Mouse (Mus musculus) myocyte (in vitro differentiated cells): Measurements from ENCODE around the gene Rnf207. TPM values are rescaled to one million over a fixed set of nuclear protein-coding genes. Genes with fewer than 3 reads are reported as not detected.
A peak's percentile ranks its signal among the peaks of the same experiment; 100 is the strongest.

Experiments used
- H3K27me3 ChIP-seq: one replicate; pipeline ENCODE4 v1.6.1; 2011; ENCODE audit not compliant: control insufficient read depth, insufficient read depth, insufficient read length
- H3K36me3 ChIP-seq: one replicate; pipeline ENCODE4 v1.6.1; 2011; ENCODE audit not compliant: control insufficient read depth, insufficient read depth
- H3K4me2 ChIP-seq: one replicate; pipeline ENCODE4 v1.6.1; 2011; ENCODE audit warnings: low read depth, control low read depth
- H3K4me3 ChIP-seq: one replicate; pipeline ENCODE4 v1.5.1; 2011; ENCODE audit warnings: mild to moderate bottlenecking, control low read depth, moderate library complexity
- H3K79me2 ChIP-seq: one replicate; pipeline ENCODE4 v1.6.1; 2011; ENCODE audit not compliant: control insufficient read depth, insufficient read depth
- H3ac ChIP-seq: one replicate; pipeline ENCODE4 v1.6.1; 2011; ENCODE audit not compliant: control insufficient read depth, insufficient read length
- CEBPB ChIP-seq: IDR thresholded peaks from 2 replicates; pipeline ENCODE4 v1.6.1; 2011; ENCODE audit warnings: mild to moderate bottlenecking, moderate library complexity; ENCODE audit not compliant: poor library complexity, insufficient read depth, severe bottlenecking
- E2F4 ChIP-seq: IDR thresholded peaks from one replicate; pipeline ENCODE4 v1.6.1; 2011; ENCODE audit warnings: mild to moderate bottlenecking, control low read depth, moderate library complexity; ENCODE audit not compliant: insufficient read depth
- MAX ChIP-seq: IDR thresholded peaks from one replicate; pipeline ENCODE4 v1.6.1; 2011; ENCODE audit warnings: low read depth, mild to moderate bottlenecking, control low read depth
- MYOD1 ChIP-seq, 3 experiments: IDR thresholded peaks; one replicate each; pipeline ENCODE4 v1.6.1; 2011; ENCODE audit warnings: control low read depth in 2 of 3, low read depth in 2 of 3, mild to moderate bottlenecking in 2 of 3, moderate library complexity in 1 of 3; ENCODE audit not compliant: insufficient read length in 2 of 3, control insufficient read depth in 1 of 3
- MYOG ChIP-seq, 3 experiments: IDR thresholded peaks; one replicate each; pipeline ENCODE4 v1.6.1; 2011; ENCODE audit warnings: control low read depth in 2 of 3, low read depth in 2 of 3, mild to moderate bottlenecking in 2 of 3; ENCODE audit not compliant: insufficient read length in 2 of 3, control insufficient read depth in 1 of 3, insufficient read depth in 1 of 3
- POLR2A ChIP-seq: IDR thresholded peaks from one replicate; pipeline ENCODE4 v1.6.1; 2011; ENCODE audit warnings: low read depth, mild to moderate bottlenecking, control low read depth, moderate library complexity; ENCODE audit not compliant: insufficient read length
- POLR2AphosphoS2 ChIP-seq: IDR thresholded peaks from one replicate; pipeline ENCODE4 v1.6.1; 2011; ENCODE audit warnings: low read depth, control low read depth; ENCODE audit not compliant: insufficient read length
- REST ChIP-seq: IDR thresholded peaks from one replicate; pipeline ENCODE4 v1.6.1; 2011; ENCODE audit warnings: mild to moderate bottlenecking, control low read depth, moderate library complexity; ENCODE audit not compliant: insufficient read depth, insufficient read length
- SRF ChIP-seq: IDR thresholded peaks from one replicate; pipeline ENCODE4 v1.6.1; 2011; ENCODE audit warnings: low read depth; ENCODE audit not compliant: control insufficient read depth, insufficient read length
- TCF12 ChIP-seq: IDR thresholded peaks from one replicate; pipeline ENCODE4 v1.6.1; 2011; ENCODE audit warnings: mild to moderate bottlenecking, control low read depth; ENCODE audit not compliant: poor library complexity, insufficient read depth, severe bottlenecking
- TCF3 ChIP-seq: IDR thresholded peaks from one replicate; pipeline ENCODE4 v1.6.1; 2011; ENCODE audit warnings: low read depth, control low read depth; ENCODE audit not compliant: insufficient read length
- USF1 ChIP-seq: IDR thresholded peaks from one replicate; pipeline ENCODE4 v1.6.1; 2011; ENCODE audit warnings: low read depth, mild to moderate bottlenecking, control low read depth, moderate library complexity
- polyA plus RNA-seq: library from polyadenylated mRNA; unstranded; fragments of >200 nt; fragmentation: generic; extraction: Trizol; gene quantifications from one replicate; pipeline ENCODE4 v1.2.1, GENCODE M21; 2012; ENCODE audit warnings: missing spikeins

Gene Rnf207
- polyA plus RNA-seq, 1 experiment: 0.52 TPM

DNA sequence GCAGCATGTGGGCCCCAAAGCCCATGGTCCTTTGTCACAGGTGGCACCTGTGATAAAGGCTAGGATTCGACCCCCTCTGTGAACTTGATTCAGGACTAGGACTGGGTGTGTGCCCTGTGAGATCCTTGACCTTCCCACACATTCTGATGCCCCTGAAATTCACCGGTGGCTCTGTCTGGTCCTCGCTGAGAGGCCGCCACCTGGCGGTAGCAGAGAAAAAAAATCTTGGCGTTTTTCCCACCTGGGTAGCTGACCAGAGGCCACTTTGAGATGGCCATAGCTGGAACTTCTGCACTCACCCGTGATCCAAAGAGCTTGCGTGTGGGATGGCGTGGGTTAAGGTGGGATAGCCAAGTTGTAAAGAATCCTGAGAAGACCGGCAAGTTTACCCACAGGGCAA, 33.3 kb downstream of the Rnf207 start:
- no peak overlapping the region for H3K4me2 ChIP-seq
- H3K4me3 ChIP-seq: no peak overlapping the region
- H3K36me3 ChIP-seq: no peaks in the 10 kb centered on the region
- TF ChIP-seq POLR2A (no peak), POLR2AphosphoS2 (no peak), CEBPB (no peak), E2F4 (no peak), USF1 (no peak), TCF3 (no peak), TCF12 (no peak), REST (no peak), SRF (no peak), MYOD1 (IDR thresholded peaks at IDR 0.05; ENCODE audit: control insufficient read depth in 1 of 3, insufficient read length in 2 of 3, low read depth in 2 of 3) (no peak)
- H3K79me2 ChIP-seq: no peaks in the 10 kb centered on the region
- peaks cover 44% of the 10 kb centered on the region for H3K27me3 ChIP-seq
- H3ac ChIP-seq: no peak overlapping the region

DNA sequence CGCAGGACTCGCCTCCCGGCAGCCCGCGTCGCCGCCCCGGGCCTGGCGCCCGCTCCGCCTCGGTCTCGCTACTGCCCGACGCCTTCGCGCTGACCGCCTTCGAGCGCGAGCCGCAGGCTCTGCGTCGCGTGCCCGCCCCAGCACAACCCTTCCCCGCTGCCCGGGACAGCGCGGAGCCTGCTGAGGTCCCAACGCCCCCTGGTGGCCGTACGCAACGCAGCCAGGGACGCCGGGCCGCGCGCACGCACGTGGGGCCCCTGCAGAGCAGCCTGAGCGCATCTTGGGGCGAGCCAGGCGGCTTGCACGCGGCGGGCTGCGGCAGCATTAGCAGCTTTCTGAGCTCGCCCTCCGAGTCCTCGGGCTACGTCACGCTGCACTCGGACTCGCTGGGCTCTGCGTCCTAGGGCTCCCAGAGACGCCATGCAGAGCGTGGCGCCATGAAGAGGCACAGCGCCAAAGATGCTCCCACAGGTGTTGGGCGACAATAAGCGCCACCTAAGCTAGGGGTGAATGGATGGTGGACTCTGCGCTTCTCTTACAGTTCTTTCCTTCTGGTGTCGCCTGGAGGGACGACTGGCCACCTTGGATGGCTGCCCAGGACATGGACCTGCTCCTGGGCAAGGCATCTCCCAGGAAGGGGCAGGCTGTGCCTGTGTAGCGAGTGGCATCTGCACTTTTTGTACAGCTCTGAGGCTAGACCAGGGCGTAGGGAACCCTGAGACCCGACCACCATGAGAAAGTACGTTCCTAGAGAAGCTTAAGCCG, 35.4 kb downstream of the Rnf207 start:
- TF ChIP-seq SRF: no peak
- TF ChIP-seq POLR2A: no peak
- TF ChIP-seq MYOD1 (IDR thresholded peaks at IDR 0.05; ENCODE audit: control insufficient read depth in 1 of 3, insufficient read length in 2 of 3, low read depth in 2 of 3): no peak
- no peak for TF ChIP-seq POLR2AphosphoS2
- TF ChIP-seq USF1: no peak
- no peak for TF ChIP-seq TCF3
- TF ChIP-seq MAX: no peak
- TF ChIP-seq MYOG (IDR thresholded peaks at IDR 0.05; ENCODE audit: control insufficient read depth in 1 of 3, insufficient read depth in 1 of 3, insufficient read length in 2 of 3, low read depth in 2 of 3): no peak
- no peak for TF ChIP-seq CEBPB
- TF ChIP-seq REST: no peak
- Histone ChIP-seq H3K4me2 (no peak overlapping the region), H3K36me3 (no peaks in the 10 kb centered on the region), H3K4me3 (no peak overlapping the region), H3ac (no peak overlapping the region), H3K27me3 (peaks cover 33% of the 10 kb centered on the region), H3K79me2 (no peaks in the 10 kb centered on the region)

DNA sequence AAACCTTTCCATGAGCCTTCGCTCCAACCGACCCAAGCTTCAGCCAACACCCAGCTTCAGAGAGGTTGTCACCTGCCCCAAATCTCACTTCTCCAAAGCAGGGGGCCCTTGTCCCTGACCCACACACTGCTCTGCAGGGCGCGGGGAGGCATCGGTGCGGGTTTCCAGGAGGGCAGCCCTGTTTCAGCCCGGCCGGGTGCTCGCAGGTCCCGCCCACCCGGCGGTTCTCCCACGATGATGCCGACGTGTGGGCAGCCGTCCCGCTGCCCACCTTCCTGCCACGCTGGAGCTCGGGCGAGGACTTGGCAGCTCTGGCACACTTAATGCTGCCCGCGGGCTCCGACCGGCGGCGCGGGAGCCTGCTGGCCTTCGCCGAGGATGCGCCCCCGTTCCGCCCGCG, 36.1 kb downstream of the Rnf207 start:
- no peak overlapping the region for H3K4me2 ChIP-seq
- no peak for TF ChIP-seq MYOD1 (IDR thresholded peaks at IDR 0.05; ENCODE audit: control insufficient read depth in 1 of 3, insufficient read length in 2 of 3, low read depth in 2 of 3)
- TF ChIP-seq MAX: no peak
- TF ChIP-seq CEBPB: no peak
- TF ChIP-seq SRF: no peak
- no peak for TF ChIP-seq E2F4
- TF ChIP-seq TCF3: no peak
- TF ChIP-seq REST: no peak
- TF ChIP-seq POLR2A: no peak
- H3K4me3 ChIP-seq: no peak overlapping the region
- H3K27me3 ChIP-seq: peaks cover 26% of the 10 kb centered on the region
- no peaks in the 10 kb centered on the region for H3K36me3 ChIP-seq
- H3ac ChIP-seq: no peak overlapping the region
- H3K79me2 ChIP-seq: no peaks in the 10 kb centered on the region

DNA sequence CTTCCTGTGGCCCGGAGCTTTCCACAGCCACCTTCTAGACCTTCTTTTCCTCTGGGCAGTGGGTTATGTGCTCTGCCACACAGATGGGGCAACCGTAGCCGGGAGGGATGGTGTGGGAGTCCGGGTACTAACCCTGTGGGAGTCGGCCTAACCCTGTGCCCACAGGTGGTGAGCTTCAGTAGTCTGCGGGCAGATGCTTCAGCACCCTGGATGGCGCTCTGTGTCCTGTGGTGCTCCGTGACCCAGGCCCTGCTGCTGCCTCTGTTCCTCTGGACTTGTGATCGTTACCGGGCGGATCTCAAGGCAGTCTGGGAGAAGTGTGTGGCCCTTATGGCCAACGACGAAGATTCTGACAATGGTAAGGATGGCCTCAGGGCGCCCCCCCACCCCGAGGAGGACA, 37.2 kb downstream of the Rnf207 start:
- H3K36me3 ChIP-seq: no peaks in the 10 kb centered on the region
- TF ChIP-seq REST (peak; percentile 56), POLR2AphosphoS2 (no peak)
- H3ac ChIP-seq: no peak overlapping the region
- no peak overlapping the region for H3K4me2 ChIP-seq
- peaks cover 15% of the 10 kb centered on the region for H3K27me3 ChIP-seq
- H3K4me3 ChIP-seq: no peak overlapping the region
- no peaks in the 10 kb centered on the region for H3K79me2 ChIP-seq

DNA sequence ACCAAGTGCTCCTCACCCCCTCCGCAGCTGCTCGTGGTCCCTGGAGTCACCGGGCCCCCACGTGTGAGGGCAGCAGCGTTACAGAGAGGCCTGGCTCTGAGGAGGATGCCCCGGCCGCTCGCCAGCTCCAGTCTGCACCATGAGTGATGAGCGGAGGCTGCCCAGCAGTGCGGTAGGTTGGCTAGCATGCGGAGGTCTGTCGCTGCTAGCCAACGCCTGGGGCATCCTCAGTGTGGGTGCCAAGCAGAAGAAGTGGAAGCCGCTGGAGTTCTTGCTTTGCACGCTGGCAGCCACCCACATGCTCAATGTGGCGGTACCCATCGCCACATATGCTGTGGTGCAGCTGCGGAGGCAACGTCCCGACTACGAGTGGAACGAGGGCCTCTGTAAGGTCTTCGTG, 39.8 kb downstream of the Rnf207 start:
- no peaks in the 10 kb centered on the region for H3K79me2 ChIP-seq
- H3K4me2 ChIP-seq: no peak overlapping the region
- no peak overlapping the region for H3K4me3 ChIP-seq
- H3K36me3 ChIP-seq: no peaks in the 10 kb centered on the region
- no peak overlapping the region for H3ac ChIP-seq
- TF ChIP-seq POLR2A (no peak), REST (no peak), MYOG (IDR thresholded peaks at IDR 0.05; ENCODE audit: control insufficient read depth in 1 of 3, insufficient read depth in 1 of 3, insufficient read length in 2 of 3, low read depth in 2 of 3) (no peak), POLR2AphosphoS2 (no peak), SRF (no peak), TCF3 (no peak), MAX (no peak), USF1 (no peak), CEBPB (no peak), E2F4 (no peak), TCF12 (no peak), MYOD1 (IDR thresholded peaks at IDR 0.05; ENCODE audit: control insufficient read depth in 1 of 3, insufficient read length in 2 of 3, low read depth in 2 of 3) (no peak)
- peaks cover 7% of the 10 kb centered on the region for H3K27me3 ChIP-seq
